Mouse (Mus musculus): ENCODE measurements around the gene Wdr24.
A peak's percentile ranks its signal among the peaks of the same experiment; 100 is the strongest.
"Not testable (repeated sequence)": the region's sequence is repeated elsewhere in the genome, so short reads cannot be mapped to it uniquely, and the experiment has no call there.

Gene Wdr24

DNA sequence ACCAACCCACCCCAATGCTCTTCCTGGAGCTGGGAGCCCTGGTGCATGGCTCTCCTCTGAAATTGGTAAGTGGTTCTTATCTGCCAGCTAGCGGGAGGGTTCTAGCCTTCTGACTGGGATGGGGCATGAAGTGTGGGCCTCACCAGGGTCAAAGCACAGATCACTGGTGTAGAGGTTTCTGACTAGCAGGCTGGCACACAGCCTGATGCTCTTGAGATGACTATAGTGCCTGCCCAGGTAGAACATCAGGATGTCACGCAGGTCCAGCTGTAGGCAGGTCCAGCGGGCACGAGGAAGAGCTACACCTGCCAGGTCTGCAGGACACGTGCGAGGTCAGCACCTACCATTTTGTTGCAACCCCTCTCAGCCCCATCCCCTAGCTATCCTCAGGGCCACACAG, 36.8 kb downstream of the Wdr24 start:
- no peak for DNase-seq (ENCODE audit: low spot score in 2 of 2)

- DNase-seq (ENCODE audit: low spot score in 2 of 2), result peak; percentile 88 to 90
Observed at GRCm38 (mm10) chr17:25860832-25861703, 37.6 kb downstream of the Wdr24 start, which contains the start of gene Wdr90. Gene Wdr90, minus strand, starts transcription at chr17:25861501.

GRCm38 (mm10) chr17:25861704-25862612, 38.5 kb downstream of the Wdr24 start:
- DNase-seq (ENCODE audit: low spot score in 2 of 2), result no peak

DNA sequence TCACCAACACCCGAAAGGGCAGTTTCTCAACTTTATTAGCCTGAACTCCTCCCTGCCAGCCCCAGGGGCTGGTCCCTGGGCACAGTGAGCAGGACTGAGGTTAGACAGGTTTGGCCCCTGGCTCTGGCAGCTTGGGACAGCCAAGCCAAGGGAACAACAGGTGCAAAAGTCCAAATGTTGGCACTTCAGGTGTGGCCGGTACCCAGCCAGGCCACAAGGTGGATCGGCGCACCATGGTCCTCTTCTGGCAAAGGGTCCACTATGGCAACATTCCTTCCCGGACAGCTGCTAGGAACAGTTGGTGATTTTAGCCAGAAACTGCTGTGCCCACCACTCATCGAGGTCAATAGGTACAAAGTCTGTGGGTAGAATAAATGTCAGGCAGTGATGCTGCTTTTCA, 40.3 kb downstream of the Wdr24 start:
- no peak for DNase-seq (ENCODE audit: low spot score in 2 of 2)

DNA sequence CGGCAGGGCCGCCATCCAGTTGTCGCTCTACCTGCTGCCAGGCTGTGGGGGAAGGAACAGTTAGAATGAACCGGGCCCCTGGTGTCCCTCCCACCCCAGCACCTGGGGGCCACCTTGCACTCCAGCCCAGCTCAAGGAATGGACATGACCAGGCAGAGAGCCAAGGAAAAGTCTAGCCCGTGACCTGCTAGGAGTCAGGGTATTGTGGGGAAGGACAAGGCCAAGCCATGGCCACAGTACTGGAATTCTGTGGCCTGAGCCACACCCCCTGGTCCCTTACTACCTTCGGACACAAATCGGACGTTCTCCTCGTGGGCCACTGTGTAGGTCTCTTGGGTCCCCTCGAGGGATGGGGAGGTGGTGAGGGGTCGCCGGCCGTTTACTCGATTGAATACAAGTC, 40.9 kb downstream of the Wdr24 start:
- DNase-seq (ENCODE audit: low spot score in 2 of 2), result no peak

- DNase-seq (ENCODE audit: low spot score in 2 of 2), result no peak
Observed at GRCm38 (mm10) chr17:25865288-25865687, 41.9 kb downstream of the Wdr24 start.

DNA sequence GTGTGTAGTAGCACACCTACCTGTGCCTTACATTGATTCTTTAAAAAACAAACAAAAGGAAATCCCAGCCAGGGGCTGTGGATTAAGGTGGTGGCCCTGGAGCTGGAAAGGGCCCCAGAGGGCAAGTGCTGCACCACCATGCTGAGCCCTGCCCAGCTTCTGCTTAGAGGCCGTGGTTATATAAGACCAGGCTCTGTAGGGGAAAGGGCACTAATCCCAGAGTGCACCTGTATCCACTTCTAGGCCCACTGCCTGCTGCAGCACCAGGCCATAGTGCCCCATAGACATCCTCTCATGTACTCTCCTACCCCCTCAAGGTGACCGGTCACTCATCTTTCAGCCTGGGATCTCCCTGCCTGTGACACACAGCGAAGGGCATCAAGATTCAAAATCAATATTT, 42.7 kb downstream of the Wdr24 start:
- no peak for DNase-seq (ENCODE audit: low spot score in 2 of 2)

DNA sequence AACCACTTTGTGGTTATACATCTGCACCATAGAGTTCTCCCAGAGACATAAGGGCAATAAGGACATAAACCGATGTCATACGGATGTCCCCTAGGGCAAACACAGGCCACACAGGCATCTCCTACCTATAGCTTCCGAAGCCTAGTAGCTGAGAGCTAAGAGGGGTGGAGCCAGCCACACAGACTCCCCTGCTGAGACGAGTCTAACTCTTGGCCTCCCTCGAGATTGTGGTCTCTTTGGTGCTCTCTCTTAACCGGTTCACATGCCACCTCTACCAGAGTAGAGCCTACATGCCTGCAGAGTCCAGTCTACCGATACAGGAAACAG, 44.0 kb downstream of the Wdr24 start:
- DNase-seq (ENCODE audit: low spot score in 2 of 2), result no peak

DNA sequence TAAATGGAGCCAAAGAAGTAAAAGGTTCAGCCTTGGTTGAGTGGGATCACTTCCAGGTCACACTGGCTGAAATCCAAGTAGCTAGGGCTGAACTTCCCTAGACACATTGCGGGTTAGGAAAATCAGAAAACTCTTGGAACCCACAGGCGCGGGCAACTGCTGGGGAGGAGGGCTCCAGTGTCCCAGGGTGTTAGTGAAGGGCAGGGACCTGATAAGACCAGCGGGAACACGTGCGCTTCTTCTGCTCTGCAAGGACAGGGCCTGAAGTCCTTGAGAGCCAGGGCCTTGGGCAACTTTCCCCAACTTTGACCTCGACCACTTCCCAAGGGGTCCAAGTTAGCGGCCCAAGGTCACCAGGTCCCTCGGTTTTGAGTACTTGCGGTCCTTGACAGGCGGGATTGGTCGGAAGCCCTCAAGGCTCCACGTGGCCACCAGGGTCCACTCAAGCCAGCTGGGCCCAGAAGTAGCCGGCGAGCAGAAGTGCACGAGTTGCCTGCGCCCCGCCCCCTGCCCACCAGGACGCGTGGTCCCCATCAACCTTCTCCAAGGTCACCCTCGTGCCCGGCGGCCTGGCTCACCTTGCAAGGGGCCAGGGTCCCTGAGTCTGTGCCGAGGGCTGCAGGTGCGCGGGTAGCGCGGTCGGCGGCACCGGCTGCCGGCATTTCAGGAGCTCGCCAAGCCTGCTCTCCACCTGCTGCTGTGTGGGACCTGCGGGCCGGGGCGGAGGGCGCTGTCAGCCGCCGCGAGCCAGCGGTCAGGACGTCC, 44.6 kb downstream of the Wdr24 start:
- no peak for DNase-seq (ENCODE audit: low spot score in 2 of 2)

DNA sequence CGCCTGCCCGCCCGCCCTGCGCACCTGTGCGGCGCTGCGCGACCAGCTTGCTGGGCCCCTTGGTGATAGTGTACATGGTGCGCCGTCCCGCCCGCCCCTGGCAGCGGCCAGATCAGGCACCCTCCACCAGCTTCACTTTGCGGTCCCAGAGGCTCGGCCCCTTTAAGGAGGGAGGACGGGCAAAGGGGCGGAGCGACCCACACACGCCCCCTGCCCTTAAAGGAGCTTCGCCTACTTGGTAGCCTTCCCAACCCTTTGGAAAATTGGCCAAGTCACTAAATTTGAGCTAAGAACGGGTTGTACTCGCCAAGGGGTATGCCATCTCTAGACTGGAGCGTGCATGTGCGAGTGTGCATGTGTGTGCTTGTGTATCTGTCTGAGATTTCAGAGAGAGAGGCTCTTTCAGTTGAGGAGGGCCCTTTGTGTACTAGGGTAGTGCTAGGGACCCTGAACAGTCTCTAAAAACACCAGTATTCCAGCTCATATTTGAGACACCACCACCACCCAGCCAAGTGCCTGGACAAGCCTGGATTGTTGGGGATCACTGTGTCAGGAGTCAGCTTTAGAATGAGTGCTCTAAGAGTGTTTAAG, 45.3 kb downstream of the Wdr24 start, which contains the start of gene Mcrip2:
Gene Mcrip2 (minus strand): TSS at position 164 of the 591 bp plus-strand sequence.
- DNase-seq (ENCODE audit: low spot score in 2 of 2), result peak; percentile 71 to 72

- DNase-seq (ENCODE audit: low spot score in 2 of 2), result no peak
Observed at GRCm38 (mm10) chr17:25869498-25869897, 46.1 kb downstream of the Wdr24 start.

DNA sequence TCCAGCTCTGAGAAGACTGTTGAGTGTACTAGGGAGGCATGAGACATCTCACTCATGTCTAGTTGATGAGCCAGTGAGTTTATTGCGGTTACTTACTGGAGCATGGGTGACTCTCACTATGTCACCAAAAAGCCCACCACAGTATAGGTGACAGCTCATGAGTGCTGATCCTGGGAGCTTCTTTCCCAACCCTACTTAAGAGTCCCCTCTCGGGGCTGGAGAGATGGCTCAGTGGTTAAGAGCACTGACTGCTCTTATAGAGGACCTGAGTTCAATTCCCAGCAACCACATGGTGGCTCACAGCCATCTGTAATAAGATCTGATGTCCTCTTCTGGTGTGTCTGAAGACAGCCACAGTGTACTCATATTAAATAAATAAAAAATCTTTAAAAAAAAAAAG, 46.5 kb downstream of the Wdr24 start:
- no peak for DNase-seq (ENCODE audit: low spot score in 2 of 2)

DNA sequence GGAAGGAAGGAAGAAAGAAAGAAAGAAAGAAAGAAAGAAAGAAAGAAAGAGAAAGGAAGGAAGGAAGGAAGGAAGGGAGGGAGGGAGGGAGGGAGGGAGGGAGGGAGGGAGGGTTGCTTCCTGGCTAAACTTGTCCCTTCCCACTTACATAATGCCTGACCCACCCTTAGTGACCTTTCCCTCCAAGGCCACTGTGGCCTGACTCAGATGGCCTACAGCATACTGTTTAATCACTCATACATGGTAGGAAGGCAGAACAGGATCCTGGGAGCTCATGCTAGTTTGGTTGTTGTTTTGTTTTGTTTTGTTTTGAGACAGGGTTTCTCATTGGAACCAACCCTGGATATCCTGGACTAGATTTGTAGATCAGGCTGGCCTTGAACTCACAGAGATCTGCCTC, 48.1 kb downstream of the Wdr24 start:
- not testable (repeated sequence) for DNase-seq (ENCODE audit: low spot score in 2 of 2)

DNA sequence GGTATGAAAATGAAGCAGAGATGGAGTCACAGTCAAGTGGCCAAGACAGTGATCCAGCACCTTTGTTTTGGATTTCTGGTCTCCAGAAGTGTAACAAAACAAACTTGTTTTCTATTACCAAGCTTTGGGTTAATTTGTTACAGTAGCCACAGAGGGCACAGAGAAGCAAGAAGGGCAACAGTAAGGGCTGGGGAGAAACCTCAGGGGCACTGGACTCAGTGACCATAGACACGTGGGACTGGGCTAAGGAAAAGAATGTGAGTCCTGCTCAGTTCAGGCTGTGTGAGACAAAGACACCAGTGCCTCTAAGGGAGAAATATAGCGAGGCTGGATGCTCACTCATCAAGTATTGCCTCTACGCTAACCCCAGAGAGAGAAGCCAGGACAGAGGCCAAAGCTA, 49.2 kb downstream of the Wdr24 start:
- DNase-seq (ENCODE audit: low spot score in 2 of 2), result no peak

DNA sequence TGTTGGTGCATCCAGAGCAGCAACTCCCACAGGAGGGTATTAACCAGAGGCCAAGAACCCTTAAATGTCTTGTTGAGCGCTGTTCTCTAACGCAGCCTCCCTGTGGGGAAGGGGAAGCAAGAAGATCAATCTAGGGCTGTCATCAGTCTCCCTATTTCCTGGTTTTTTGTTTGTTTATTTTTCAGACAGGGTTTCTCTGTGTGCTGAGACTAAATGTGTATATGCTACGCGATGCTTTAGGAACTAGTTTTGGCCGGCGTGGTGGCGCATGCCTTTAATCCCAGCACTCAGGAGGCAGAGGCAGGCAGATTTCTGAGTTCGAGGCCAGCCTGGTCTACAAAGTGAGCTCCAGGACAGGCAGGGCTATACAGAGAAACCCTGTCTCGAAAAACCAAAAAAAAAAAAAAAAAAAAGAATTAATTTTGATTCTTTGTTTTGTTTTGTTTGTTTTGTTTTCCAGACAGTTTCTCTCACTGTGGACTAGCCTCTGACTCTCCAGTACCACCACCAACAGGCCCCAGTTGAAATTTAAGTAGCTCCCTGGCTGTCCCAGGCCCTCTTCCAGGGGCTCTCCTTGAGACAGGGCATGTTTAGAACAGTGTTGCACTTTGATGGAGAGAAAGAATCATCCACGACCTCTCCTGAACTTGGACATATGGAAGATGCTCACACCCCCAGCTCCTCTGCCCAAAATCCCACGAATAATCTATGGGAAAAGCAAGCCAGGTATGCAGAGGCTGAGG, 50.1 kb downstream of the Wdr24 start:
- no peak for DNase-seq (ENCODE audit: low spot score in 2 of 2)

- DNase-seq (ENCODE audit: low spot score in 2 of 2), result no peak
Observed at GRCm38 (mm10) chr17:25874148-25874720, 50.8 kb downstream of the Wdr24 start.

- peak; percentile 93 to 100 for DNase-seq (ENCODE audit: low spot score in 2 of 2)
Observed at GRCm38 (mm10) chr17:25874721-25875170, 51.3 kb downstream of the Wdr24 start, which contains the start of gene Mettl26. Gene Mettl26, plus strand, starts transcription at chr17:25875074.

GRCm38 (mm10) chr17:25875171-25876136, 52.0 kb downstream of the Wdr24 start:
- DNase-seq (ENCODE audit: low spot score in 2 of 2), result peak; percentile 84 to 88

DNA sequence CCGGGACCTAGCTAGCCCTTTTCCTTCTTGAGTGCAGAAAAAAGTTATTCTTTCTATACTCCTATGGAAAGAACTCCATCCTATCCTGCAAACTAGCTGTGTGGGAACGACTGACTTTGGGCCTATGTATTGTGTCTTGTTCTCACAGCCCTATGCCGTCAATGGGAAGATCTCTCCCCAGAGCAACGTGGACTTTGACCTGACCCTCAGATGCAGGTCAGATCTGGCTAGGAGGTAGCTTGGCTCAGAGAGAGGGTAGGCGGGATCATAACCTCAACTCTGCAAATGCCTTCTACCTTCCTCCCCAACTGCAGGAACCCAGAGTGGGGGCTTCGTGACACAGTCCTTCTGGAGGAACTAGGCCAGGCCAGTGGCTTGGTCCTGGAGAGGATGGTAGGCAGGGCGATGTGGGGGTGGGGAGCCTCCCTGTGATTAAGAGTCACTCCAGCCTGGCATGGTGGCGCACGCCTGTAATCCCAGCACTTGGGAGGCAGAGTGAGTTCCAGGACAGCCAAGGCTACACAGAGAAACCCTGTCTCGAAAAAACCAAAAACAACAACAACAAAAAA, 53.0 kb downstream of the Wdr24 start:
- DNase-seq (ENCODE audit: low spot score in 2 of 2), result no peak

Measured in frontal cortex, postnatal 14 days (tissue).